Mouse (Mus musculus): ENCODE measurements at regions not wholly inside any gene's neighbourhood (a gene's known extent, or its start where the extent isn't known, plus 50 kb on each side); places are given as distances from the start of the nearest gene placed in this dataset.

GRCm38 (mm10) chr2:79185234-79186101 is 69.8 kb upstream of the Itga4 start:
- DNase-seq (ENCODE audit: low read depth): no peak

DNA sequence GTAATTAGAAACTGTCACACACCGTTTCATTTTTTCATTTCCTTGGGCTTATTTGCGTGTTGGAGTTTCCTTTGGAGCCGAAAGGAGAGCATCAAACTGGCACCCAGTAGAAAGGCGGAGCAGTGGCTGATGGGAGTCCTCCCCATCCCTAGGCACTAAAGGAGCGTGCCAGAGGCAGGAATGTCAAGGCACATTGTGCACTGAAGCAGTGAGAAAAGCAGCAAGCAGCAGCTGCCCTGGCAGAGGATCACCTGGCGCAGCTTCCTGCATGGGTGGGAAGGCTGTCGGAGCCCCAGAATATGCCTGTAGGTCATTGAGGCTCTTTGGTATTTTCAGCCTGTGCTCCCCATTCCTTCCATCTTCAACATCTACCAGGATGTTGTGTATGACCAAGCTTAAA is 68.3 kb upstream of the Itga4 start:
- no peak for DNase-seq (ENCODE audit: low read depth)

DNA sequence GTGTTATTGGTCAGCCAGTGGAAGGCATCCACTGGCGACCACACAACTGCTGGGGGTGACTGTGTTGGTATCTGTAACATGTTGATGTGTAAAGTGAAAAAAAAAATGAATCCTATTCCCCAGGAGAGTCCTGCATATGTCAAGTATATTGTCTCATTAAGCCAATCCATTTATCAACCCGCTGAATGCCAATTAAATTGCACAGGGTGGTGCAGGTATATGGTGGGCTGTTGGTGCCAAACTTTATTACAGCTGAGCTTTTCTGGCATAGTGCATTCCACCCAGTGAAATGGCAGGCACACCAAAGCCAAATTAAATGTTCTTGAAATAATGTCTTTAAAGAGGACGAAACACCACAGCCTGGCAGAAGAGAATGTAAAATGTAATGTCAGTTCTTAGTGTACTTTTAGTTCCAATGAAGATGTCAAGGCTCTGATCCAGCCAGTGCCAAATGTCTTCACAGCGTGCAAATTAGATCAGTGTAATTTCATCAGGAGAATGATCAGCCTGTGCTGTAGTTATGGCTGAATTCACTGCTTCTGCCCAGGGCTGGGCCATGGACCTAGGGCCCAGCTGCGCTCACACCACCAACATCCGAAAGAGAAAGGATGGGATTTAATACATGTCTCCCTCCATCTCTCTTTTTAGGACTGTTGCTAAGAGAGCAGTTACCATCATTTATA is 66.6 kb upstream of the Itga4 start:
- no peak for DNase-seq (ENCODE audit: low read depth)

- DNase-seq (ENCODE audit: low read depth): no peak
These were observed 61.4 kb upstream of the Itga4 start for GRCm38 (mm10) chr2:79193851-79194250.

- DNase-seq (ENCODE audit: low read depth): no peak
These were observed 53.5 kb upstream of the Itga4 start for GRCm38 (mm10) chr2:79201677-79202076.
